Mouse (Mus musculus) megakaryocyte-erythroid progenitor cell, adult 5-6 weeks (primary cell): Measurements from ENCODE around the gene Ssr3. TPM values are rescaled to one million over a fixed set of nuclear protein-coding genes. Genes with fewer than 3 reads are reported as not detected.

Experiments used
- ATAC-seq: replicated peaks from 2 replicates; pipeline ENCODE4 v1.8.0; 2016; ENCODE audit warnings: mild to moderate bottlenecking, inconsistent platforms; ENCODE audit not compliant: severe bottlenecking, poor library complexity, low FRiP score, low TSS enrichment
- total RNA-seq, 2 experiments: library from RNA; stranded (forward) in 1 of 2; stranded (reverse) in 1 of 2; fragments of 200-1000, 215-1000 nt in 1 of 2; fragments of >200 nt in 1 of 2; fragmentation: Nextera tagmentation in 1 of 2; gene quantifications; 2 replicates each; pipeline ENCODE4 v1.2.3; 2014 to 2017

Gene Ssr3
- total RNA-seq, 2 experiments from 2014 or later, result 119 to 191 TPM

- no peak for ATAC-seq
These were observed 54.5 kb downstream of the Ssr3 start for GRCm38 (mm10) chr3:65337835-65338464.

Other genes with a start within 250 kb of the Ssr3 start
- 3.5 and 6.9 TPM in 2 replicates for gene Tiparp, start 135.8 kb upstream of the Ssr3 start, total RNA-seq (2014; fragmentation: Nextera tagmentation)
- gene Tiparp, start 135.8 kb upstream of the Ssr3 start, total RNA-seq (2017), result 8.3 and 17.0 TPM in 2 replicates